ENCODE assay signal across 17 mouse cellular contexts in genomic region chr12:110083471-110083870, GRCm38 (mm10).
"Had no signal": no experiment of that assay in that cellular context is flagged by ENCODE, and none has a peak within 500 bp of the region (broad histone marks: within the 10 kb centered on the region; RNA-seq: fewer than 3 reads in every experiment).

No protein-coding gene starts in this region.

- H3K27ac ChIP-seq: liver, embryonic 15.5 days; midbrain, embryonic 13.5 days; midbrain, embryonic 15.5 days; neural tube, embryonic 13.5 days; neural tube, embryonic 15.5 days; stomach, embryonic 15.5 days; stomach, postnatal 0 days had no signal

- H3K9ac ChIP-seq: liver, embryonic 15.5 days; lung, embryonic 14.5 days; midbrain, embryonic 13.5 days; midbrain, embryonic 15.5 days; neural tube, embryonic 13.5 days; neural tube, embryonic 15.5 days; stomach, embryonic 15.5 days had no signal

- H3K4me2 ChIP-seq: liver, embryonic 15.5 days; lung, embryonic 14.5 days; midbrain, embryonic 11.5 days; midbrain, embryonic 13.5 days; midbrain, embryonic 15.5 days; neural tube, embryonic 13.5 days; neural tube, embryonic 15.5 days; stomach, embryonic 15.5 days had no signal

- H3K4me3 ChIP-seq: liver, embryonic 15.5 days; midbrain, embryonic 13.5 days; midbrain, embryonic 15.5 days; myocyte; neural tube, embryonic 13.5 days; neural tube, embryonic 15.5 days; stomach, embryonic 15.5 days had no signal

- H3K4me1 ChIP-seq: liver, embryonic 15.5 days; midbrain, embryonic 13.5 days; midbrain, embryonic 15.5 days; neural tube, embryonic 13.5 days; neural tube, embryonic 15.5 days; stomach, embryonic 15.5 days had no signal

- DNase-seq: lung, adult 18-20 months; lung, embryonic 14.5 days; lung, postnatal 4 days; retina, postnatal 1 day; right cerebral cortex, postnatal 14 days; thymus, adult 2 months; thymus, postnatal 25 days; thymus, postnatal 4 days had no signal

- ATAC-seq: midbrain, embryonic 13.5 days; midbrain, embryonic 15.5 days had no signal

- H3K9me3 ChIP-seq: liver, embryonic 15.5 days; midbrain, embryonic 13.5 days; midbrain, embryonic 15.5 days; neural tube, embryonic 13.5 days; neural tube, embryonic 15.5 days; stomach, embryonic 15.5 days had no signal

- H3K27me3 ChIP-seq: liver, embryonic 15.5 days; midbrain, embryonic 13.5 days; midbrain, embryonic 15.5 days; neural tube, embryonic 13.5 days; neural tube, embryonic 15.5 days; stomach, embryonic 15.5 days had no signal

- H3K36me3 ChIP-seq: liver, embryonic 15.5 days; midbrain, embryonic 13.5 days; midbrain, embryonic 15.5 days; neural tube, embryonic 13.5 days; neural tube, embryonic 15.5 days; stomach, embryonic 15.5 days had no signal
